In the genomic region with DNA sequence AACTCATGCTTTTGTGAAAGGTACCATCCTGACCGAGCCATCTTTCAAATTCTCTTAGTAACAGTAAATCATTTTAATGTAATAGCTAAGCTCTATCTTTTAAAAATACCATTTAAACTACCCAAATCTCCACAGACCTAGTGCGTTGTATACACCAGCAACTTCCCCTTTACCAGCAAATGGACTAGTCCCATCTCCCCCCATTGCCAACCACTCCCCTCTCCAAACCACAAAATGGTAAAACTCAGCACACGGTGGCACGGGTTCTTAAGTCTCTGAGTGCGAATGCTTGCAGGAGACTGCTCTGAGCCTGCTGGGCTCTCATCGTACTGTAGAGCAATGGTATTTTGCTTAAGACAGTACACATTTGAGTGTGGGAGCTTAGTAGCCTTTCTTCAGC, we compare ENCODE assay signal across 17 mouse cellular contexts.
"Had no signal": no experiment of that assay in that cellular context is flagged by ENCODE, and none has a peak within 500 bp of the region (broad histone marks: within the 10 kb centered on the region; RNA-seq: fewer than 3 reads in every experiment).

No protein-coding gene starts in this region.

- H3K36me3 ChIP-seq: limb, embryonic 12.5 days; limb, embryonic 15.5 days; midbrain, embryonic 15.5 days; neural tube, embryonic 12.5 days; neural tube, embryonic 15.5 days; stomach, embryonic 15.5 days had no signal

- H3K27me3 ChIP-seq: limb, embryonic 12.5 days; limb, embryonic 15.5 days; midbrain, embryonic 15.5 days; neural tube, embryonic 12.5 days; neural tube, embryonic 15.5 days; stomach, embryonic 15.5 days had no signal

- ATAC-seq: intestine, embryonic 16.5 days; liver, postnatal 0 days; lung, postnatal 0 days; midbrain, embryonic 15.5 days had no signal

- DNase-seq: kidney, adult 18-20 months; kidney, postnatal 25 days; layer of hippocampus, postnatal 36 days; left cerebral cortex, postnatal 4 days; liver, postnatal 0 days; lung, embryonic 14.5 days; retina, postnatal 1 day; right cerebral cortex, postnatal 25 days; thymus, postnatal 36 days had no signal
